Mouse (Mus musculus): ENCODE results near the gene Rara. TPM values are rescaled to one million over a fixed set of nuclear protein-coding genes. Genes with fewer than 3 reads are reported as not detected.

Gene Rara
- 1.5 and 4.5 TPM in 2 replicates for polyA plus RNA-seq (2021; fragmentation: Nextera tagmentation)
- long read RNA-seq, experiment 1, partial matches to known transcripts: 1 of 5 reads
- long read RNA-seq, experiment 1, other reads (novel, unspliced or antisense): 2 of 5 reads
- long read RNA-seq, experiment 2, partial matches to known transcripts: 1 of 2 reads
- long read RNA-seq, experiment 2, other reads (novel, unspliced or antisense): 0 of 2 reads

DNA sequence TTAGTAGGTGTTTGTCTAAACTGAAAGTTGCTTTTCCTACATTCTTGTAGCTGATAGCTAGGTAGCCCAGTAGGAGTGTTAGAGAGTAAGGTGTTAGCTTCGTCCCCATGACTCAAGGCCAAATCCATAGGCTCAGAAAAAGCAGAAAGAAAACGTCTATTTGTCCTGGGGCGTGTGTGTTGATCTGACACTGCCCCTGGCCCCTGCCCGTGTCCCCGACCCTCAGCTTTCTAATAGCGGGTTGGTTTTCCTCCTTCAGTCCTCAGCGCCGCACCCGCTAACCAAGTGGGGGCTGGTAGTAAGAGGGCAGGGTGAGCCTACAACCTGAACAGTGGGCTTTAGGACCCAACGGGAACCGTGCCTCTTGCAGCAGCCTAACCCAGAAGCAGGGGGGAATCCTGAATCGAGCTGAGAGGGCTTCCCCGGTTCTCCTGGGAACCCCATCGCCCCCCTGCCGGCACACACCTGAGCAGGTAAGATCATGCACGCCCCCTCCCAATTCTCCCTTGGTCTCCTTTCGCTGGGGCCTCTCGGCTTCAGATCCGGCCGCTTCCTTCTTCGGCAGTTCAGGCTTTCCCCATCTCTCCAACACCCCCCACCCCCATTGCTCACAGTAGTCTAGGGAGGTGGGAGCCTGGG, at the start of gene Rara:
Gene Rara (plus strand): TSS at position 381 of the 639 bp plus-strand sequence.

GRCm38 (mm10) chr11:98907437-98908173, 20.0 kb upstream of the Rara start, which contains the start of gene Cdc6:
Cdc6 (plus strand) TSS chr11:98907801.

DNA sequence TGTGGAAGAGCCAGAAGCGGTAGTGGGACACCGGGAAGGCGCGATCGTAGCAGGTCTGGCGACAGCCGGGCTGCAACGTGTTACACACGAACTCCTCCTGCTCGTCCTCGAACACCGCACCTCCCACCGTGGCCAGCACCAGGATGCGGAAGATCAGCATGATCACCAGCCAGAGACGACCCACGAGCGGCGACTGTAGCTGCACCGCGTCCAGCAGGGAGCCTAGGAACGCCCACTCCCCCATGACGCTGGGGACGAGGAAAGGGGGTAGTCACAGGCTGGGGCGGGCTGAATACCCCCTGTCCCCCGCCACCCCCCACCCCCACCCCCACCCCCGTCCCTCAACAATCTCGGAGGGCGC, 55.1 kb downstream of the Rara start, which contains the start of gene Gjd3:
Gene Gjd3 (minus strand): TSS at position 244 of the 361 bp plus-strand sequence.

DNA sequence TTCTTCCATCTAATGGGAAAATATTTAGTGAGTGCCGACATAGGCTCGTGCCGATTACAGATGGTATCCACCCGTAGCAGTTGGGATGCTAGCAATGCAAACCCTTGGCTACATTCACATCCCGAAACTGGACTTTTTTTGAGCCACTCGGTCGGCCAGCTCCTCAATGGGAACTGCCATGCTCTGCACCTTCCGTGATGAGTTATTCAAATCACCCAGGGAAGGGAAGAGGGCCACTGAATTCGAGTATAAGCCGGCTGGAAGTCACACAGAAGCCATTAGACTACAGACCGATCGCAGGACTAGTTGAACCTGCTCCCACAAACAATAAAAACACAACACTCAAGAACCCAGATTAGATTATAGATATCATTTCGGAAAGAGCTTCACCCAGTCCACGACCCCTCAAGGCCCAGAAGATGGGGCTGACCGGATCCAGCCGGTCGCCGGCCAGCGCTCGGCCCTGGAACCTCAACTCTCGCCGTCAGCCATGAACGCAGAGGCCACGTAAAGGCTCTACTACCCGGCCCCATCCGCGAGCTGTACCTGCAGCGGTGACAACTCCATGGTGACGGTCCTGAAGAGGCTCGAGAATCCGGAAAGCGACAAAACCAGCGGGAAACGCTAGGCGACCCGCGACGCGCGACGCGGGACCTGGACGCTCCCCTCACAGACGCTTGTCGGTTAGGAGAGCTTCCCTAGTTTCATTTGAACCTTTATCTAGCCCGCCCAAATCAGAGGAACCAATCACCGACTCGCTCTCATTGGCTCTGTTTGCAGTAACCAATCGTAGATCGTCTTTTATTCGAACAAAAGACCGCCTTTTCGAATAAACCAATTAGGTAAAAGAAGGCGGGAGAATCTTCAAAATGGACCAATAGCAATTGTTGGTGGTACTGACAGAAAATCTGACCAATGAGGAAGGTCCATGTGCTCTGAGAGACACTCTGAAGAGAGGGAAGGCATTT, 96.2 kb downstream of the Rara start, which contains the start of gene Top2a:
Gene Top2a (minus strand): TSS at position 690 of the 968 bp plus-strand sequence.

Other genes with a start within 250 kb of the Rara start
- gene Psmd3, start 245.3 kb upstream of the Rara start, polyA plus RNA-seq (2021; fragmentation: Nextera tagmentation): 73.9 and 75.5 TPM in 2 replicates
- gene Csf3, start 226.6 kb upstream of the Rara start, polyA plus RNA-seq (2021; fragmentation: Nextera tagmentation): not detected in 2 replicates
- gene Med24, start 198.4 kb upstream of the Rara start, polyA plus RNA-seq (2021; fragmentation: Nextera tagmentation): 23.9 and 29.3 TPM in 2 replicates
- 112 and 113 TPM in 2 replicates for gene Thra, start 187.2 kb upstream of the Rara start, polyA plus RNA-seq (2021; fragmentation: Nextera tagmentation)
- gene Nr1d1, start 152.5 kb upstream of the Rara start, polyA plus RNA-seq (2021; fragmentation: Nextera tagmentation): 51.2 and 77.4 TPM in 2 replicates
- gene Msl1, start 132.3 kb upstream of the Rara start, polyA plus RNA-seq (2021; fragmentation: Nextera tagmentation): 14.8 and 16.6 TPM in 2 replicates
- 4.9 and 15.5 TPM in 2 replicates for gene Casc3, start 122.9 kb upstream of the Rara start, polyA plus RNA-seq (2021; fragmentation: Nextera tagmentation)
- 9.0 and 16.2 TPM in 2 replicates for gene Rapgefl1, start 91.0 kb upstream of the Rara start, polyA plus RNA-seq (2021; fragmentation: Nextera tagmentation)
- gene Wipf2, start 64.2 kb upstream of the Rara start, polyA plus RNA-seq (2021; fragmentation: Nextera tagmentation): 5.2 and 5.3 TPM in 2 replicates
- gene Cdc6, start 20.0 kb upstream of the Rara start, polyA plus RNA-seq (2021; fragmentation: Nextera tagmentation): 0.16 and 0.21 TPM in 2 replicates
- 1.6 and 3.8 TPM in 2 replicates for gene Gjd3, start 55.2 kb downstream of the Rara start, polyA plus RNA-seq (2021; fragmentation: Nextera tagmentation)
- gene Top2a, start 96.4 kb downstream of the Rara start, polyA plus RNA-seq (2021; fragmentation: Nextera tagmentation): 0.59 and 0.89 TPM in 2 replicates
- 95.6 and 116 TPM in 2 replicates for gene Igfbp4, start 113.4 kb downstream of the Rara start, polyA plus RNA-seq (2021; fragmentation: Nextera tagmentation)
- gene Tns4, start 161.5 kb downstream of the Rara start, polyA plus RNA-seq (2021; fragmentation: Nextera tagmentation): 0.06 and 0.08 TPM in 2 replicates
- gene Ccr7, start 227.3 kb downstream of the Rara start, polyA plus RNA-seq (2021; fragmentation: Nextera tagmentation): 0.13 TPM in 1 of 2 replicates, not detected in the other